Mouse (Mus musculus) ES-Bruce4 (cell line): ENCODE data around the gene Adk.

Experiments used
- CTCF ChIP-seq: IDR thresholded peaks from one replicate; pipeline ENCODE4 v1.8.1; 2011; ENCODE audit warnings: low read depth, low read length
- POLR2A ChIP-seq: IDR thresholded peaks from one replicate; pipeline ENCODE4 v1.8.1; 2011; ENCODE audit warnings: low read length; ENCODE audit not compliant: insufficient read depth

GRCm38 (mm10) chr14:21337948-21338347 lies 285.6 kb downstream of the Adk start:
- no peak for TF ChIP-seq POLR2A
- no peak for TF ChIP-seq CTCF
